9 mouse cellular contexts compared by ENCODE assay signal in the genomic region with DNA sequence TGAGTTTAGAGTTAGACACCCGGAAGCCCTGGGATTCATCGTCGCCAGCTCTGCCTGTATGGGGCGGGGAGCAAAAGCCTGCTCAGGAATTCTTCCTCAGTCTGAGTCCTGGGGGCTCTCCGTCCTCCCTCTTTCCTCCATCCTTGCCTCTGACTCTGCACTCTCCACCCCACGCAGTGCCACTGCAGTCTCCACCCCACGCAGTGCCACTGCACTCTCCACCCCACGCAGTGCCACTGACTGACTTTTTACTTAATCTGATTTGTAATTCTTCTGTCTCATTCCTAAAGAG. TPM values are rescaled to one million over a fixed set of nuclear protein-coding genes. Genes with fewer than 3 reads are reported as not detected.
DNase-seq lines count a peak whose midpoint lies in the region; ATAC-seq and TF ChIP-seq lines count a peak whose summit lies in the region.
"Had no signal": no experiment of that assay in that cellular context is flagged by ENCODE, and none has a peak within 500 bp of the region (broad histone marks: within the 10 kb centered on the region; RNA-seq: fewer than 3 reads in every experiment).

No protein-coding gene starts in this region.

- H3K36me3 ChIP-seq in kidney, embryonic 16.5 days (ENCODE audit: insufficient read depth, low read length) = no peaks in the 10 kb centered on the region
- H3K36me3 ChIP-seq in embryonic facial prominence, embryonic 14.5 days (ENCODE audit: control insufficient read depth, insufficient read depth, low read length) = no peaks in the 10 kb centered on the region
- no peaks in the 10 kb centered on the region for H3K36me3 ChIP-seq in intestine, embryonic 14.5 days (ENCODE audit: control insufficient read depth, insufficient read depth, low read length)
- H3K36me3 ChIP-seq in midbrain, postnatal 0 days (ENCODE audit: insufficient read depth, low read length) = no peaks in the 10 kb centered on the region

- peaks cover 9% of the 10 kb centered on the region for H3K4me1 ChIP-seq in kidney, embryonic 16.5 days (ENCODE audit: insufficient read depth, low read length)
- H3K4me1 ChIP-seq in embryonic facial prominence, embryonic 14.5 days (ENCODE audit: control insufficient read depth, insufficient read depth, low read length) = peaks cover 4% of the 10 kb centered on the region; the same call in 1 of the 2 replicates
- 0 out of 2 replicates have a peak, but pooled peaks cover 2% of the 10 kb centered on the region for H3K4me1 ChIP-seq in intestine, embryonic 14.5 days (replicated peaks; ENCODE audit: control insufficient read depth, insufficient read depth, low read length)
- peaks cover 2% of the 10 kb centered on the region for H3K4me1 ChIP-seq in midbrain, postnatal 0 days (ENCODE audit: insufficient read depth, low read length)

- H3K27ac ChIP-seq in kidney, embryonic 16.5 days (ENCODE audit: low read length) = peak overlapping the region; percentile 43; the same call in 1 of the 2 replicates
- H3K27ac ChIP-seq in embryonic facial prominence, embryonic 14.5 days (replicated peaks; ENCODE audit: low read depth, low read length) = peak overlapping the region; percentile 80
- peak overlapping the region; percentile 54; the same call in 1 of the 2 replicates for H3K27ac ChIP-seq in intestine, embryonic 14.5 days (ENCODE audit: low read depth)
- no peak overlapping the region for H3K27ac ChIP-seq in midbrain, postnatal 0 days (ENCODE audit: low read depth, low read length)
- H3K27ac ChIP-seq: liver, embryonic 14.5 days had no signal

- under 1% methylated on average over 8 of the region's 8 CpGs for WGBS in kidney, embryonic 16.5 days
- 3% methylated on average over 8 of the region's 8 CpGs for WGBS in embryonic facial prominence, embryonic 14.5 days
- 2% methylated on average over 8 of the region's 8 CpGs for WGBS in intestine, embryonic 14.5 days
- 6% methylated on average over 8 of the region's 8 CpGs for WGBS in midbrain, postnatal 0 days

- H3K27me3 ChIP-seq in kidney, embryonic 16.5 days (ENCODE audit: insufficient read depth, low read length) = no peaks in the 10 kb centered on the region
- no peaks in the 10 kb centered on the region for H3K27me3 ChIP-seq in embryonic facial prominence, embryonic 14.5 days (replicated peaks; ENCODE audit: control insufficient read depth, insufficient read depth, low read length)
- H3K27me3 ChIP-seq in intestine, embryonic 14.5 days (replicated peaks; ENCODE audit: control insufficient read depth, insufficient read depth, low read length) = no peaks in the 10 kb centered on the region
- H3K27me3 ChIP-seq in midbrain, postnatal 0 days (ENCODE audit: insufficient read depth, low read length) = peaks cover 3% of the 10 kb centered on the region; the same call in 1 of the 2 replicates

- DNase-seq in kidney, adult 8-10 months = no peak
- peak; percentile 57 for DNase-seq in embryonic facial prominence, embryonic 14.5 days (ENCODE audit: low spot score)
- no peak for DNase-seq in intestine, embryonic 14.5 days (ENCODE audit: low spot score)
- no peak for DNase-seq in midbrain, postnatal 0 days (ENCODE audit: low spot score)
- no peak for DNase-seq in urinary bladder, postnatal 14 days (ENCODE audit: low spot score)
- no peak for DNase-seq in cerebellum, adult 9-11 months
- no peak for DNase-seq in left cerebral cortex, postnatal 25 days (ENCODE audit: low spot score in 2 of 2)

- TF ChIP-seq CTCF in midbrain, postnatal 0 days (IDR thresholded peaks at IDR 0.05) = no peak

- ATAC-seq in kidney, embryonic 16.5 days (ENCODE audit: low FRiP score, low TSS enrichment) = 0 out of 2 replicates have a peak, but pooled peaks have one; percentile 31
- ATAC-seq in embryonic facial prominence, embryonic 14.5 days (ENCODE audit: low read depth) = peak; percentile 54
- ATAC-seq in intestine, embryonic 14.5 days (replicated peaks; ENCODE audit: low FRiP score, low TSS enrichment, low read depth) = no peak
- ATAC-seq in midbrain, postnatal 0 days (ENCODE audit: low FRiP score) = no peak

- H3K4me3 ChIP-seq in kidney, embryonic 16.5 days (ENCODE audit: low read length) = peak overlapping the region; percentile 36
- H3K4me3 ChIP-seq in embryonic facial prominence, embryonic 14.5 days (ENCODE audit: low read depth, low read length) = peak overlapping the region; percentile 33
- H3K4me3 ChIP-seq in intestine, embryonic 14.5 days (ENCODE audit: low read depth, low read length) = peak overlapping the region; percentile 20
- H3K4me3 ChIP-seq in midbrain, postnatal 0 days (ENCODE audit: low read depth, low read length) = no peak overlapping the region

- H3K9me3 ChIP-seq in kidney, embryonic 16.5 days (ENCODE audit: low read length) = no peaks in the 10 kb centered on the region
- no peaks in the 10 kb centered on the region for H3K9me3 ChIP-seq in embryonic facial prominence, embryonic 14.5 days (ENCODE audit: control insufficient read depth, low read length)
- H3K9me3 ChIP-seq in intestine, embryonic 14.5 days (ENCODE audit: control insufficient read depth, low read length) = no peaks in the 10 kb centered on the region
- no peaks in the 10 kb centered on the region for H3K9me3 ChIP-seq in midbrain, postnatal 0 days (ENCODE audit: low read length)

- peak overlapping the region; percentile 59 for H3K4me2 ChIP-seq in kidney, embryonic 16.5 days (replicated peaks; ENCODE audit: low read depth, low read length)
- H3K4me2 ChIP-seq in embryonic facial prominence, embryonic 14.5 days (ENCODE audit: low read depth, low read length) = peak overlapping the region; percentile 61
- H3K4me2 ChIP-seq in intestine, embryonic 14.5 days (ENCODE audit: low read length) = peak overlapping the region; percentile 47
- peak overlapping the region; percentile 33 for H3K4me2 ChIP-seq in midbrain, postnatal 0 days (ENCODE audit: low read depth, low read length, poor library complexity, severe bottlenecking)

- H3K9ac ChIP-seq in kidney, embryonic 16.5 days (replicated peaks; ENCODE audit: low read length) = peak overlapping the region; percentile 5
- H3K9ac ChIP-seq in embryonic facial prominence, embryonic 14.5 days (ENCODE audit: low read depth, low read length) = peak overlapping the region; percentile 60
- H3K9ac ChIP-seq in intestine, embryonic 14.5 days (ENCODE audit: low read length) = peak overlapping the region; percentile 12
- no peak overlapping the region for H3K9ac ChIP-seq in midbrain, postnatal 0 days (replicated peaks; ENCODE audit: low read length, poor library complexity, severe bottlenecking)
- H3K9ac ChIP-seq: liver, embryonic 14.5 days had no signal

- intact Hi-C loops in left cerebral cortex, postnatal 25 days (cut with DNase I) = no loop called here

RNA-seq across cellular contexts. Expression of a gene that starts 6.9 kb away (rescaled TPM):
- polyA plus RNA-seq in kidney, embryonic 16.5 days (2015; fragmentation: Nextera tagmentation; extraction: Ambion mirVana) = not detected in 2 replicates
- not detected in 2 replicates for polyA plus RNA-seq in embryonic facial prominence, embryonic 14.5 days (2014; fragmentation: Nextera tagmentation; extraction: Ambion mirVana)
- not detected in 2 replicates for polyA plus RNA-seq in intestine, embryonic 14.5 days (2014; fragmentation: Nextera tagmentation; extraction: Ambion mirVana)
- total RNA-seq in midbrain, postnatal 0 days (2014; rRNA removed) = not detected in 2 replicates
- not detected in 2 replicates for polyA plus RNA-seq in midbrain, postnatal 0 days (2015; fragmentation: Nextera tagmentation; extraction: Ambion mirVana)
- not detected for total RNA-seq in left cerebral cortex, postnatal 25 days (2021)
- polyA plus RNA-seq: liver, embryonic 14.5 days had no signal

Comparison
In these comparisons a context has a peak if more than half of its experiments do, and no peak if none do; other contexts are left out.
1. ATAC-seq: peak in kidney, embryonic 16.5 days (single experiment) and embryonic facial prominence, embryonic 14.5 days (single experiment); none in intestine, embryonic 14.5 days (single experiment) and midbrain, postnatal 0 days (single experiment).
2. Peak in every context shown above with its lines, with median percentiles within 50 percentile points of each other: H3K4me2 ChIP-seq.